Mouse (Mus musculus) liver, embryonic 14.5 days (tissue): ENCODE results near the gene C3.

Experiments used
- CTCF ChIP-seq: IDR thresholded peaks from 2 replicates; pipeline ENCODE4 v1.5.1; 2016; ENCODE audit warnings: antibody characterized with exemption, low read depth, control low read depth
- EP300 ChIP-seq: IDR thresholded peaks from 2 replicates; pipeline ENCODE4 v1.6.1; 2016; ENCODE audit warnings: antibody characterized with exemption, low read depth

- TF ChIP-seq CTCF (no peak), EP300 (no peak)
Observed at GRCm38 (mm10) chr17:57185641-57186040, 42.3 kb downstream of the C3 start.
